Mouse (Mus musculus) liver, embryonic 18 days (tissue): Measurements from ENCODE around the gene Wdr4. TPM values are rescaled to one million over a fixed set of nuclear protein-coding genes. Genes with fewer than 3 reads are reported as not detected.

ENCODE experiments used
- polyA plus RNA-seq: library from polyadenylated mRNA; depleted of rRNA; stranded (reverse); fragments of >200 nt; gene quantifications from 2 replicates; pipeline ENCODE4 v1.2.3, GENCODE M21; 2012; rRNA removed

Gene Wdr4
- polyA plus RNA-seq = 11.8 TPM in 2 replicates

DNA sequence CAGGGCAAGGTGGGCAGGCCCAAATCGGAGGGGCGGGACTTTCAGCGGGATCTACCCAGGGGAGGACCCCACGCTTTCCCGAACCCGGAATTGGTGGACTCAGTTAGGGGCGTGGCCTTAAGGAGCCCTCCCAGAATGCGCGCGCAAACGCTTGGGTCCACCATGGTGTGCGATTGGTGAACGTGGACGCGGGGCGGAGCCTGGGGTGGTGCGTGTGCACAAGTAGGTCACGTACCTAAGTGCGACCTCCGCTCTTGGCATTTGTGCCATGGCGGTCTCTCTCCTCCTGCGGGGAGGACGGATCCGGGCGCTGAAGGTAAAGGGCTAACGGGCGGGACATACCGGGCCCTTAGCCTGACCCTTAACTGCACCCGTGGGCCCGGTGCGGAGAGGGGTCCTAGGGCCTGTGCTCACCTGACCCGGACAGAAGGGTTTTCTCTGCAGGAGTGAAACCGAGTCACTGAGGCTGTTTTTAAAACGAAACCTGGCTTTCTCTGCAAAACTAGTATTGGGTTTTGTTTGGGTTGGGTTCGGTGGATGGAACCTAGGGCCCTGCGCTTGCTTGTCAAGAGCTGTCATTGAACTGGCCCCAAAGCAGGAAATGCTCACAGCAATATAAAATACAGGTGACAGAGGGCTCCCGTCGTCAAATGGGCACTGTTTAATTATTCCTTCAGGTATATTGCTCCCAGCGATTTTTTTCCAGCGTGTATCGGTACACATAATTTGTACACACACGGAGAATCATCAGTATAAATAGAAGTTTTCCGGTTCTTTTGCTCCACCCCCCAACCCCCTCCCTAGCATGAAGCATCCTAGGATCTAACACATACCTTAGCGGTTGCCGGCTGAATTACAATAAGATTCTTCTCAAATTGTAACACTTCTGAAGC lies at the start of gene Wdr4, which contains the start of gene Ndufv3:
Gene Wdr4, minus strand, starts transcription at position 35 of the 893 bp plus-strand sequence.
Gene Ndufv3, plus strand, starts transcription at position 170 of the 893 bp plus-strand sequence.

DNA sequence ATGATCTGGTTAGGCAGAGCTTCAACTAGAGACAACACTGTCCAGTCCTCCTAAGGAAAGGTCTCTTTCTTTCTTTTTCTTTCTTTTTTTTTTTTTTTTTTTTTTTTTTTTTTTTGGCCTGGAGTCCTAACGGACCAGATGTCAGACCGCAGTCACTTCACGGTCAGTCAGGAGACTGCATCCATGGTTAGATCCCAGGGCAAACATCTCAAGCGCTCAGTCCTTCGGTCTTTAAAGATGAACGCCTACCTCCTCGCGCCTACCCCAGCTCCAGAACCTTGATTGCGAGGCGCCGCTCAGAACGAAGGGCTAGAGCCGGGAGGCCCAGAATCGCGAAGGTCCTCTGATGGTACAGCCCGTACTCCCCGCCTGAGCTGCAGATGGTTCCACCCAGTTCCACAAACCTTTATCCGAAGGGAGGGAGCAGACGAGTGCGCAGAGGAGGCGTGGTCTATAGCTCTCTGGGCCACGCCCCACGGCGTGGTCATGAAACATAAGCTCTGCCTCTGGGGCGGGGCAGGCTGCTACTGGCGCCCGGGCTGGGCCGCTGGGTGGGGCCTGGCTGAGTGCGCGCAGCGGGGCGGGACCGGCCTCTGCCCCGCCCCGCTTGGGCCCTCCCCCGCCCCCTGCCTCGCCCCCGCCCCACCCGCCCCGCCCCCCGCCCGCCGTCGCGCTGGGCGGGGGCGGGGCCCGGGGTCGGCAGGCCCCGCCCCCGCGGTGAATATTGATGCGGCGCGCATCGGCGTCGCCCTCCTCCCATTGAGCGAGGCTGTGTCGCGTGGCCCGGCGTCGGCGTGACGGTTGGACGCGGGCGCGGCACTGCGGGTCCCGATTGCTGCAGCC lies 44.5 kb upstream of the Wdr4 start, which contains the start of gene Pknox1:
Gene Pknox1, plus strand, starts transcription at position 720 of the 843 bp plus-strand sequence.

Other genes starting within 250 kb of the Wdr4 start
- 0.37 and 0.58 TPM in 2 replicates for gene Rsph1, start 242.6 kb downstream of the Wdr4 start, polyA plus RNA-seq
- gene Slc37a1, start 233.2 kb downstream of the Wdr4 start, polyA plus RNA-seq = 4.1 and 5.0 TPM in 2 replicates
- 6.3 and 6.7 TPM in 2 replicates for gene Pde9a, start 133.8 kb downstream of the Wdr4 start, polyA plus RNA-seq
- 95.5 and 95.7 TPM in 2 replicates for gene Ndufv3, start 135 bp upstream of the Wdr4 start, polyA plus RNA-seq
- gene Pknox1, start 44.8 kb upstream of the Wdr4 start, polyA plus RNA-seq = 6.8 and 8.2 TPM in 2 replicates
- gene Cbs, start 117.3 kb upstream of the Wdr4 start, polyA plus RNA-seq = 92.3 and 98.3 TPM in 2 replicates
- gene U2af1, start 138.9 kb upstream of the Wdr4 start, polyA plus RNA-seq = 99.3 and 102 TPM in 2 replicates
- 0.04 and 0.06 TPM in 2 replicates for gene Cryaa, start 157.8 kb upstream of the Wdr4 start, polyA plus RNA-seq